Mouse (Mus musculus) kidney, adult 8-10 months (tissue): ENCODE results near the gene P2ry2.

Experiments
- DNase-seq, 2 experiments: peaks; one replicate each; pipeline ENCODE4 v3.0.0; 2022

P2ry2 gene

GRCm38 (mm10) chr7:101012541-101012940 lies at the start of gene P2ry2:
Gene P2ry2, minus strand, starts transcription at chr7:101012866.
- DNase-seq = no peak

GRCm38 (mm10) chr7:101062246-101062645 lies 49.6 kb upstream of the P2ry2 start:
- no peak for DNase-seq

DNA sequence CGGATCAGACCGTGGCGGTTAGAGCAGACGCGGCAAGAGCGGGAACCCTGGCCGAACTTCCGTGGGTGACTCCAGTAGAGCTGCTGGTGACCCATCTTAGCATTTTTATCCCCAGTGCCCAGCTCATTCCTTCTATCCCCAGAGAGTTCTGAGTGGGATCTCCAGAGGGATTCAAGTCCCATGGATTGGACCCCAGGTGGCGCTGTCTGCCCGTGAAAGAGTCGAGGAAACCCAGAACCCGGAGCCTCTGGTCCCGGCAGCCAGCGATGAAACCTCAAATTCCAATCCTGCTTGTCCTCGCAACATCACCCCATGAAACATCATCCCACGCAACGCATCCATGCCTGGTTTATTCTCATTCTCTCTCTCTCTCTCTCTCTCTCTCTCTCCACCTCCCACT lies 48.7 kb upstream of the P2ry2 start:
- peak; percentile 73 to 87 for DNase-seq

DNA sequence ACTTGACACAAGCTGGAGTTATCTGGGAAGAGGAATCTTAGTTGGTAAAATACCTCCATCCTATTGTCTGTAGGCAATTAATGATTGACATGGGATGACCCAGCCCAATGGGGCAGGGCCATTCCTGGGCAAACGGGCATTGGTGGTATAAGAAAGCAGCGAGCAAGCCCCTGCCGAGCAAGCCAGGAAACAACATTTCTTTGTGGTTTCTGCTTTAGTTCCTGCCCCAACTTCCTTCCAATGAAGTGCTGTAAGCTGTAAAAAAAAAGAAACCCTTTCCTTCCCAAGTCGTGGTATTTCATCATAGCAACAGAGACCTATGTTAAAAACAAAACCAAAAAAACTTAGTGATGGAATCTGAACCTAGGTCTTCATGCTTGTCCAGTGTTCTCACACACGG lies 47.8 kb upstream of the P2ry2 start:
- DNase-seq = no peak

GRCm38 (mm10) chr7:101059188-101059587 lies 46.5 kb upstream of the P2ry2 start:
- DNase-seq = no peak

GRCm38 (mm10) chr7:101057309-101057708 lies 44.6 kb upstream of the P2ry2 start:
- no peak for DNase-seq

- DNase-seq = no peak
Measured at GRCm38 (mm10) chr7:101053136-101053535, 40.5 kb upstream of the P2ry2 start.

DNA sequence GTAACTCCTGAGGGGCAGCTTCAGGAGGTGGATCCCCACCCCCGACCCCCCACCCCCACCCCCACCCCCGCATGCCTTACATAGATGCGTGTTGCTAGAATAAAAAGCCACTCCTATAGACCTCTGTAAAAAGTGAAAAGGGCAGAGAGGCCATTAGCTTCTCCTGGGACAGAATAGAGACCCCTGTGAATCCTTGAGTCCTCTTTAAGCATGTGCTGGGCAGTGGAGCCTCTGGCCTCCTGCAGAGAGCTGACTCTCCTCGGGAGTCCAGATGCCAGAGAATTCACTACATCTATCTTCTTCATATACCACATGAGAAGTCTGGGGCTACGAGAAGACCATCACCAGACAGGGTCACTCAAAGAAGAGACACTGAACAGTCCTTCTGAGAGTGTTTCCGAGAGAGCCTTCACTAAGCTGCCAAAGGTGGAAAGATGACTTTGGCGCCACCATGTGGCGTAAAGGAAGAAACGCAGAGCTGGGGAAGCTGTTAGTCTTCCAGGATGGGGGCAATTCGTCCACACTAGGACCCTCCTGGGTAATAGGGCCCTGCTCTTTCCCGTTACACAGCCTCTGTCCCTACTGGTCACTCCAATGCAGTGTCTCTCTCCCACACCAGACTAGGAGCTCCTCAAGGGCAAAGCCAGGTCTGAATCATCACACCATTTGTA lies 39.0 kb upstream of the P2ry2 start:
- DNase-seq = peak in 1 of 2 experiments; percentile 61

- DNase-seq = no peak
Measured at GRCm38 (mm10) chr7:101050724-101051550, 38.3 kb upstream of the P2ry2 start.

DNA sequence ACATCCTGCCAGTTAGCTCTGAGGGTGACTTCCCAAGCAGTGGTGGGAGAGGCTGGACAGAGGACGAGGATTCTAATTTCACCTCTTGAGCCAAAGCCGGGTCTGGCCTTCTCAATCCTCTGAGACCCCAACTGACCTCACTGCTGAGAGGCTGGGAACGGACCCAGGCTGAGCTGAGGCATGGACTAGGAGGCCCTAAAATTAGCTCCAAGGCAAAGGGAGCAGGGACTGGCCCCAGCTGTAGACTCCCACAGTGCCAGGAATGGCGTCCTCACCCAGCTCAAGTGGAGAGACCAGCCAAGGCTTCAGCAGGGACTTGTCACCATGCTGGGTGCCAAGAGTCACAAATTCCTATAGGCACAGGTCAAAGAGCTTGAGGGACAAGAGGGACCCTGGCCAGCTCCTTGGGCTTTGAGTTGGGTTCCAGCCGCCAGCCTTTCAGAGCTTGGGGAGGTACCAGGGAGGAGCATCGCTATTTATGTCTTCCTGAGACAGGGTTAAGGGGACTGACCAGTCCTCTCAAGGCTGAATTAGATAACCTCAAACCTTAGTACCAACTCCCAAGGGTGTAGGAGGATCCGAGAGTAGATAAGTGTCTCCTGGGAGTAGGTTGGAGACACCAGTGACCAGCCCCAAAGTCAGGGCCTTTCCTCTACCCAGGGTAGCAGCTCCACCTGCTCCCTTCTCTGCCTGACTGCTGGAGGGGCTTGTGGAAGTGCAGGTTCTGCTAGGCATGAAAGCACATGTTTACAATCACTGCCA lies 36.8 kb upstream of the P2ry2 start:
- DNase-seq = no peak

DNA sequence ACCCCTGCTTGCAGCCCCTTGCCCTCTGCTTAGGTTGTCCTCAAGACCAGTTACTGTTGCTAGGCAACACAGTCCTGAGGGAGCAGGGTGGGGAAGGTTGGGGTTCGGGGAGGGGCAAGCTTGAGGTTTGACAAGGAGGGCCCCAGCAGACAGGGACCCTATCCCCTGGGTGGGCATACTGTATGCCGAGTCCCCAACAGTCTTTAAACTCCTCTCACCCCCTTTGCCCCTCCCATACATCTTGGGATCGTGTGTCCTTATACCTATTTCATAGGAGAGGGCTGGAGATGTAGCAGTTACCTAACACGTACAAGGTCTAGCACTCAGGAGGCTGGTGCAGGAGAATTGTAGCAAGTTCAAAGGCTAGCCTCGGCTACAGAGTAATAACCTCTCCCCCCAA lies 35.6 kb upstream of the P2ry2 start:
- no peak for DNase-seq

GRCm38 (mm10) chr7:101043846-101044541 lies 31.3 kb upstream of the P2ry2 start:
- no peak for DNase-seq

- DNase-seq = no peak
Measured at GRCm38 (mm10) chr7:101041977-101042749, 29.5 kb upstream of the P2ry2 start.

- no peak for DNase-seq
Measured at GRCm38 (mm10) chr7:101041544-101041943, 28.9 kb upstream of the P2ry2 start.

GRCm38 (mm10) chr7:101033371-101033770 lies 20.7 kb upstream of the P2ry2 start:
- no peak for DNase-seq

DNA sequence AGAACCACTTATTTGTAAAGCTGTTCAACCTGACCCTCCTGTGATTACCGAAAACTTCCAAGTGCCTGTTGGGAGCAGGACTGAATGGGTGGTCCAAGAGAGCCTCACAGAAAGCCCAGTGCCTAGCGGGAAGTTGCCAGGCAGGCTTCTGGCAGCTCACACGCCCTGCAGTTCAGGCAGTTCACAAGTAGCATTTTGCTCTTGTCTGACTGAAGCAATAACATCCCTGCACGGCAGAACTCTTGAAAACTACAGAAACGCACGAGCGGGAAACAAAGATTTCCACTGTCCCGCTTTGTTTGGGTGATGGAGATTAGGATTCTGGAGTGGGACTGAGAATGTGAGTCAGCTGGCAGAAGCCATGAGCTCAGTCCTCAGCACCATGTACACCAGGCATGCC lies 18.6 kb upstream of the P2ry2 start:
- no peak for DNase-seq

DNA sequence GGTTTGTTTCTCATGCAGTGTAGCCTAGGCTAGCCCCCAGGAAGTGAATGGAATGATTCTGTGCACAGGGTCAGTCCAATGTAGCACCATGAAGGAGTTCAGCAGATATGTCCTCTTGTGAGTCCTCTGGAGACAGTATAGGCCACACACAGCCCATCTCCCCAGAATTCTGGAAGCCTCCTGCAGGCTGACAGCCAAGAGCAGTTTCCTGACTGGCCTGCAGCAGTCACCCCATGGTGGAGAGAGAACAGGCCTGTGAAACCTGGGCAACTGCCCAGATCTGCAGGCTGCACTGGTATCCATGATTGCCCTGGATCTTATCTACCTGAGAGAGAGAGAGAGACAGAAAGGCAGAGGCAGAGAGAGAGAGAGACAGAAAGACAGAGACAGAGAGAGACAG lies 18.1 kb upstream of the P2ry2 start:
- no peak for DNase-seq

DNA sequence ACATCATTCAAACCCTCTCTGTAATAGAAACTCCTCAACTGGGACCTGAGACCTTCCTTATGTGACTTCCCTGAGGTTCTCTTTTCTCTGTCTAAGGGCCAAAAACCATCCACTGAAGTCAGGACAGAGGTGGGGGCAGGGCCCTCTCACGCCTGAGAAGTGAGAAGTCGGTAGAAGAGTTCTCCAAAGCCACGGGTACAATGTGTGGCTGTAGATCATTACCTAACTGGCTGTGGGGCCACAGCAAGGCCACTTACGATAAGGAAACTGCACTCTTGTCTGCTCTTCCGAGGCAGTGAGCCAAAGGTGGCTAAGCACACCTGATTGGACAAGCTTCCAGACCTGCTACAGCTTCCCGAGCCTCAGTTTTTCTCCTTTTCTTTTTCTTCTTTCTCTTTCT lies 16.8 kb upstream of the P2ry2 start:
- no peak for DNase-seq

GRCm38 (mm10) chr7:101028991-101029390 lies 16.3 kb upstream of the P2ry2 start:
- no peak for DNase-seq

DNA sequence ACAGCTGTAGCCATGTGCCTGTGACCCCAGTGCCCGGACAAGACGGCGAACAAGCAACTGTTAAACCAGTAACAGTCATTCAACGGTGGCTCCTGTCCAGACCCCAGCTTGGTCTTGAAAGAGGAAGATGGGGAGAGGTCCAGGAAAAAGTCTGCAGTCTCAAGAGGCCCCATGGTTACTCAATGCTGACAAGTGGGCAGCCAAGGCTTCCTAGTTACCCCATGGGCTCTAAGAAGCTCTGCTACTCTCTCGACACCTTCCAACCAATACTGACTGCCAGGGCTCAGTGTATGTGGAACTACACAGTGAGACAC lies 15.7 kb upstream of the P2ry2 start:
- no peak for DNase-seq

- DNase-seq = no peak
Measured at GRCm38 (mm10) chr7:101027623-101028443, 15.2 kb upstream of the P2ry2 start.

- no peak for DNase-seq
Measured at GRCm38 (mm10) chr7:101026836-101027235, 14.2 kb upstream of the P2ry2 start.
